ENCODE assay signal across 8 mouse cellular contexts in the genomic region with DNA sequence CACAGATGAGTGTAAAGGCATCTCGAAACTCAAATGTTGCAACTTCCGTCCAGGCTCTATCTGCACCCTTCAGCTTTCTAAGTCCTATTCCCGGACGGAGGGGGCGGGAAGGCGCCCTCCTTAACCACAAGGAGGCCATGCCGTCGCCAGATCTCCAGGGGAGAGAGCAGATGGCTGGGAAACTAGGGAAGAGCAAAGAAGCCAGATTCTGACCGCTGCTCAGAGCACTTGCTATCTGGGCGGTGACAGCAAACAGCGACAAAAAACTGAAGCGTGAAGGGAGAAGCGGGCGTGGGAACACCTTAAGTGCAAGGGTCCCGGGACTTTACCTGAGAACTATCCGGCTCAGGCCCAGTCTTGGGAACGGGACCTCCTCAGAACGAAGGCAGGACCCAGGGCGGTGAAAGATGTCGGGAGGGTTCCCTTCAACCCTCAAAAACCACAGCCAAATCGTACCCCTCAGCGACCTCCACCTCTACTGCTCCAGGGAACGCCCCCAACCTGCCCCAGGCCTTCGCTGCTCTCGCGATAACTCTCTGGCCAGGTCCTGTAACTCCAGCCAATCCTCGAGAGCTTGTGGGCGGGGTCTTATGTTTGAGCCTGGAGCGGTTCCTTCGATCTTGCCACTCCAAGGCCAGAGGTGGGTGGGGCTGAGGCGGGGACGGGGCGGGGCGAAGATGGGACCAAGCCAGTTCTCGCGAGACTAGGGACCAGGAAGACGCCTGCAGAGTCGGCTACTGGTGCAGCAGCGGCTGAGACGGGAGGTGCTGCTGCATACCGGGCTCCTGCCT. TPM values are rescaled to one million over a fixed set of nuclear protein-coding genes. Genes with fewer than 3 reads are reported as not detected.
DNase-seq lines count a peak whose midpoint lies in the region; ATAC-seq and TF ChIP-seq lines count a peak whose summit lies in the region.

A gene (minus strand): TSS at position 507 of the 791 bp plus-strand sequence.
A gene (plus strand): TSS at position 691 of the 791 bp plus-strand sequence.

- H3K27me3 ChIP-seq in embryonic facial prominence, embryonic 13.5 days: no peaks in the 10 kb centered on the region
- H3K27me3 ChIP-seq in kidney, adult 2 months (replicated peaks; ENCODE audit: control insufficient read depth, insufficient read depth, low read length): no peaks in the 10 kb centered on the region
- no peaks in the 10 kb centered on the region for H3K27me3 ChIP-seq in limb, embryonic 12.5 days
- H3K27me3 ChIP-seq in midbrain, embryonic 15.5 days (replicated peaks): no peaks in the 10 kb centered on the region
- H3K27me3 ChIP-seq in spleen, adult 2 months (ENCODE audit: control insufficient read depth, insufficient read depth, low read length): no peaks in the 10 kb centered on the region

- no peaks in the 10 kb centered on the region for H3K9me3 ChIP-seq in embryonic facial prominence, embryonic 13.5 days
- H3K9me3 ChIP-seq in limb, embryonic 12.5 days: no peaks in the 10 kb centered on the region
- H3K9me3 ChIP-seq in midbrain, embryonic 15.5 days: no peaks in the 10 kb centered on the region

- peak within 1 kb of the TSS; percentile 74 for H3K4me2 ChIP-seq in embryonic facial prominence, embryonic 13.5 days
- H3K4me2 ChIP-seq in limb, embryonic 12.5 days: peak within 1 kb of the TSS; percentile 86
- H3K4me2 ChIP-seq in midbrain, embryonic 15.5 days: peak within 1 kb of the TSS; percentile 68

- WGBS in embryonic facial prominence, embryonic 13.5 days: under 1% methylated on average over 41 of the region's 41 CpGs
- WGBS in kidney, adult 2 months: under 1% methylated on average over 41 of the region's 41 CpGs
- WGBS in limb, embryonic 12.5 days: under 1% methylated on average over 41 of the region's 41 CpGs
- WGBS in midbrain, embryonic 15.5 days: under 1% methylated on average over 41 of the region's 41 CpGs
- WGBS in spleen, adult 2 months: under 1% methylated on average over 41 of the region's 41 CpGs

- H3K9ac ChIP-seq in embryonic facial prominence, embryonic 13.5 days: peak within 1 kb of the TSS; percentile 93
- H3K9ac ChIP-seq in limb, embryonic 12.5 days (replicated peaks): peak within 1 kb of the TSS; percentile 82
- H3K9ac ChIP-seq in midbrain, embryonic 15.5 days: peak within 1 kb of the TSS; percentile 93

- H3K4me1 ChIP-seq in embryonic facial prominence, embryonic 13.5 days: peaks cover 18% of the 10 kb centered on the region
- H3K4me1 ChIP-seq in kidney, adult 2 months (ENCODE audit: control insufficient read depth, insufficient read depth, low read length): peaks cover 2% of the 10 kb centered on the region; the same call in 1 of the 2 replicates
- peaks cover 12% of the 10 kb centered on the region for H3K4me1 ChIP-seq in limb, embryonic 12.5 days (replicated peaks)
- H3K4me1 ChIP-seq in midbrain, embryonic 15.5 days: peaks cover 38% of the 10 kb centered on the region
- no peaks in the 10 kb centered on the region for H3K4me1 ChIP-seq in spleen, adult 2 months (ENCODE audit: control insufficient read depth, insufficient read depth, insufficient read length)

- H3K4me3 ChIP-seq in embryonic facial prominence, embryonic 13.5 days: peak within 1 kb of the TSS; percentile 98
- peak within 1 kb of the TSS; percentile 100 for H3K4me3 ChIP-seq in kidney, adult 2 months (ENCODE audit: insufficient read depth, low read depth, low read length)
- peak within 1 kb of the TSS; percentile 94 for H3K4me3 ChIP-seq in limb, embryonic 12.5 days (replicated peaks)
- peak within 1 kb of the TSS; percentile 91 for H3K4me3 ChIP-seq in midbrain, embryonic 15.5 days
- peak within 1 kb of the TSS; percentile 90 for H3K4me3 ChIP-seq in spleen, adult 2 months (ENCODE audit: extremely low read depth, insufficient read depth, insufficient read length)

- TF ChIP-seq CTCF in kidney, adult 2 months (conservative IDR thresholded peaks at IDR 0.05; ENCODE audit: insufficient read depth, insufficient read length, low read depth, low read length): no peak
- no peak for TF ChIP-seq CTCF in spleen, adult 2 months (IDR thresholded peaks at IDR 0.05; ENCODE audit: extremely low read depth, insufficient read depth, insufficient read length, insufficient replicate concordance)

- peak; percentile 97 for ATAC-seq in embryonic facial prominence, embryonic 13.5 days (ENCODE audit: insufficient number of reproducible peaks, insufficient read depth, low FRiP score, low TSS enrichment, low read depth)
- peak; percentile 97 for ATAC-seq in limb, embryonic 12.5 days (ENCODE audit: insufficient number of reproducible peaks, insufficient read depth, low FRiP score, low TSS enrichment, low read depth)
- peak; percentile 99 for ATAC-seq in midbrain, embryonic 15.5 days (replicated peaks)

- peak within 1 kb of the TSS; percentile 80 for H3K27ac ChIP-seq in embryonic facial prominence, embryonic 13.5 days
- H3K27ac ChIP-seq in kidney, adult 2 months (ENCODE audit: insufficient read depth, low read depth, low read length): peak within 1 kb of the TSS; percentile 86
- peak within 1 kb of the TSS; percentile 82 for H3K27ac ChIP-seq in limb, embryonic 12.5 days
- peak within 1 kb of the TSS; percentile 88 for H3K27ac ChIP-seq in midbrain, embryonic 15.5 days
- H3K27ac ChIP-seq in spleen, adult 2 months (ENCODE audit: insufficient read depth, low read length): peak within 1 kb of the TSS; percentile 73

- DNase-seq in 3134 (ENCODE audit: extremely low read depth, insufficient read length, low spot score): peak; percentile 100
- peak; percentile 98 to 99 for DNase-seq in adrenal gland, postnatal 36 days
- DNase-seq in heart, adult 18-20 months: peak; percentile 98 to 99
- DNase-seq in kidney, adult 2 months: peak; percentile 100
- peak; percentile 97 to 99 for DNase-seq in spleen, adult 2 months (ENCODE audit: low read depth in 1 of 2, low spot score in 2 of 2)

- no peaks in the 10 kb centered on the region for H3K36me3 ChIP-seq in embryonic facial prominence, embryonic 13.5 days
- no peaks in the 10 kb centered on the region for H3K36me3 ChIP-seq in kidney, adult 2 months (ENCODE audit: control insufficient read depth, insufficient read depth, low read length)
- no peaks in the 10 kb centered on the region for H3K36me3 ChIP-seq in limb, embryonic 12.5 days
- H3K36me3 ChIP-seq in midbrain, embryonic 15.5 days (replicated peaks): no peaks in the 10 kb centered on the region
- no peaks in the 10 kb centered on the region for H3K36me3 ChIP-seq in spleen, adult 2 months (ENCODE audit: control insufficient read depth, insufficient read depth, low read length)

- TF ChIP-seq POLR2A in kidney, adult 2 months (IDR thresholded peaks at IDR 0.05; ENCODE audit: low read depth, low read length): peak; percentile 50
- peak; percentile 54 for TF ChIP-seq POLR2A in spleen, adult 2 months (IDR thresholded peaks at IDR 0.05; ENCODE audit: low read depth, low read length)

RNA-seq across cellular contexts. Expression of the first gene that starts in this region (rescaled TPM):
- total RNA-seq in adrenal gland, postnatal 36 days (2021): 10 to 100 TPM; 38.8 to 43.8 TPM
- 16.2 and 18.1 TPM in 2 replicates for polyA plus RNA-seq in embryonic facial prominence, embryonic 13.5 days (2015; fragmentation: Nextera tagmentation; extraction: Ambion mirVana)
- total RNA-seq in heart, adult 18-20 months (2021): 10 to 100 TPM; 12.2 to 12.7 TPM
- 18.6 and 23.3 TPM in 2 replicates for polyA plus RNA-seq in kidney, adult 2 months (2012; rRNA removed)
- polyA plus RNA-seq in limb, embryonic 12.5 days (2016; fragmentation: Nextera tagmentation; extraction: Ambion mirVana): 18.1 and 21.8 TPM in 2 replicates
- polyA plus RNA-seq in midbrain, embryonic 15.5 days (2015; fragmentation: Nextera tagmentation; extraction: Ambion mirVana): 8.6 and 11.0 TPM in 2 replicates
- 6.9 and 11.0 TPM in 2 replicates for polyA plus RNA-seq in spleen, adult 2 months (2012; rRNA removed)

RNA-seq across cellular contexts. Expression of the second gene that starts in this region (rescaled TPM):
- 10 to 100 TPM; 34.8 to 40.7 TPM for total RNA-seq in adrenal gland, postnatal 36 days (2021)
- 28.5 and 30.1 TPM in 2 replicates for polyA plus RNA-seq in embryonic facial prominence, embryonic 13.5 days (2015; fragmentation: Nextera tagmentation; extraction: Ambion mirVana)
- total RNA-seq in heart, adult 18-20 months (2021): 10 to 100 TPM; 21.8 to 22.4 TPM
- polyA plus RNA-seq in kidney, adult 2 months (2012; rRNA removed): 14.3 and 15.5 TPM in 2 replicates
- polyA plus RNA-seq in limb, embryonic 12.5 days (2016; fragmentation: Nextera tagmentation; extraction: Ambion mirVana): 28.0 and 29.7 TPM in 2 replicates
- 44.2 and 49.6 TPM in 2 replicates for polyA plus RNA-seq in midbrain, embryonic 15.5 days (2015; fragmentation: Nextera tagmentation; extraction: Ambion mirVana)
- 21.1 and 28.3 TPM in 2 replicates for polyA plus RNA-seq in spleen, adult 2 months (2012; rRNA removed)

Comparison
In these comparisons a context has a peak if more than half of its experiments do, and no peak if none do; other contexts are left out.
1. Peak in every context shown above with its lines: DNase-seq, ATAC-seq, H3K4me3 ChIP-seq and H3K27ac ChIP-seq.